Mouse (Mus musculus): Measurements from ENCODE around the gene Clk4.

DNA sequence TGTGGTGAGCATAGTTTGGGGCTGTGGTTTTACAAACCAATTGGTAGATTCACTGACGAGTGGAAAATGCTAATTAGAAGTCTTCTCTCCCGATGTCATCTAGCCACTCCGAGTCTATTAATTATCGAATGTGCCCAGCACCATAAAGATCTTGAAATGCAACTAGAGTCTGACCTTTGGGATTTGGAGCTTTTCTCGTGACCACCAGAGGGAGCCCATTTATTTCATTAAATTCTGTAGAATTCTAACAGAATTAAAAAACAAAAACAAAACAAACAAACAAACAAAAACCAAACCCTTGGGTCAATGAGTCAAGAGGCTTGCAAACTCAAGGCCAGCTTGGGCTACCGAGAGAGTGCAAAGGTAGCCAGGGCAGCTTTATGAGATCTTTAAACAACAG, 65.4 kb downstream of the Clk4 start:
- TF ChIP-seq CTCF (conservative IDR thresholded peaks at IDR 0.05; ENCODE audit: low read length), result peak; percentile 18; the same call in 1 of the 2 replicates
- TF ChIP-seq POU5F1 (IDR thresholded peaks at IDR 0.05; ENCODE audit: borderline replicate concordance, low read length), result no peak
- no peak for TF ChIP-seq NANOG (IDR thresholded peaks at IDR 0.05; ENCODE audit: borderline replicate concordance, low read length)

Measured in E14TG2a.4 (cell line).